Mouse (Mus musculus) olfactory bulb, adult 2 months (tissue): ENCODE measurements around the gene Lypd6b.

Source experiments
- CTCF ChIP-seq: fragments of 200-500 bp; IDR thresholded peaks from 2 replicates; pipeline ENCODE4 v1.5.1; 2012; ENCODE audit warnings: low read depth, mild to moderate bottlenecking, low read length, moderate library complexity; ENCODE audit not compliant: insufficient read depth
- POLR2A ChIP-seq: fragments of 200-500 bp; IDR thresholded peaks from 2 replicates; pipeline ENCODE4 v1.6.1; 2012; ENCODE audit warnings: mild to moderate bottlenecking, low read depth, low read length, moderate library complexity; ENCODE audit not compliant: insufficient read depth

DNA sequence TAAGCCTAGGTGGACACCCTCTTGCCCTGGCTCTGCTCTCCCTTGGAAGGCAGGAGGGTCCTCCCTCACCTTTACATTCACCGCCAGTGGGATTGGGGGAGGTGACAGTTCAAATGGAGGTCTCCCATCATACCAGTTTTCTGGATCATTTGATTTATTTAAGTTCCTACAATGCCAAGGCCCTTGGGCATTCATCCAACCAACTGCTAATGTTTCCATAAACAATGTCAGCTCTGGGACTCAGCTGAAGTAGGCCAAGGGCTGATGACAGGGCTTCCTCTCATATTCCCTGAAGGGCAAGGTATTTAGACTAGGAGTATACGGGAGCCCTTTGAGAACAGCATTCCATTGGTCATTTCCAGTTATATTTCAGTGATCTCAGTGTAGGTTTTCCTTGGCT lies 170.0 kb downstream of the Lypd6b start:
- TF ChIP-seq CTCF (no peak), POLR2A (no peak)
